Mouse (Mus musculus) small intestine, adult 2 months (tissue): ENCODE measurements around the gene Carhsp1.

Source experiments
- CTCF ChIP-seq: fragments of 200-500 bp; IDR thresholded peaks from 2 replicates; pipeline ENCODE4 v1.5.1; 2012; ENCODE audit warnings: low read depth, mild to moderate bottlenecking, control low read depth, inconsistent platforms, low read length, moderate library complexity, mixed read lengths; ENCODE audit not compliant: insufficient replicate concordance, insufficient read length; ENCODE audit errors: extremely low read depth
- POLR2A ChIP-seq: fragments of 200-500 bp; IDR thresholded peaks from 2 replicates; pipeline ENCODE4 v1.6.1; 2012; ENCODE audit warnings: low read depth, mild to moderate bottlenecking, control low read depth, inconsistent platforms, low read length, moderate library complexity

- TF ChIP-seq POLR2A (no peak), CTCF (no peak)
Measured at GRCm38 (mm10) chr16:8700586-8700985, 28.6 kb upstream of the Carhsp1 start.
